Mouse (Mus musculus) left cerebral cortex, adult 2 months (tissue): ENCODE data around the gene Pml. TPM values are rescaled to one million over a fixed set of nuclear protein-coding genes. Genes with fewer than 3 reads are reported as not detected.
"Not testable (repeated sequence)": the region's sequence is repeated elsewhere in the genome, so short reads cannot be mapped to it uniquely, and the experiment has no call there.

Experiments used
- DNase-seq, 2 experiments: peaks; one replicate each; pipeline ENCODE4 v3.0.0; 2021 to 2022; ENCODE audit warnings: low spot score in 2 of 2, mixed read lengths in 1 of 2; ENCODE audit errors: extremely low spot score in 1 of 2
- H3K27ac ChIP-seq: fragments of 200-600 bp; 2 replicates; pipeline ENCODE4 v1.8.1; 2022
- H3K4me3 ChIP-seq: fragments of 200-600 bp; 2 replicates; pipeline ENCODE4 v1.8.1; 2022
- CTCF ChIP-seq: fragments of 200-600 bp; IDR thresholded peaks from 2 replicates; pipeline ENCODE4 v1.8.1; 2022; ENCODE audit warnings: antibody characterized with exemption, mild to moderate bottlenecking, moderate library complexity
- intact Hi-C: fragments of 180-260 bp; cut with DNase I; formaldehyde crosslinking; loops from one replicate; pipeline ENCODE4 v1.15.1; 2025
- total RNA-seq, 2 experiments: library from RNA; stranded (reverse); gene quantifications; 2 replicates each; pipeline ENCODE4 v1.2.3; 2021

Pml gene
- total RNA-seq, 2 experiments from 2014 or later: 14.1 to 19.3 TPM

GRCm38 (mm10) chr9:58270081-58270480 is 20.5 kb upstream of the Pml start:
- intact Hi-C loops: no loop called here
- TF ChIP-seq CTCF: no peak
- no peak for DNase-seq
- no peak overlapping the region for H3K4me3 ChIP-seq
- no peak overlapping the region for H3K27ac ChIP-seq

GRCm38 (mm10) chr9:58268384-58269313 is 19.1 kb upstream of the Pml start:
- Histone ChIP-seq H3K27ac (no peak overlapping the region), H3K4me3 (no peak overlapping the region)
- DNase-seq: peak; percentile 45 to 49
- intact Hi-C loops: loop anchor here (2.0 kb wide), 1 partner anchor 42 kb away; no protein-coding TSS in a partner anchor
- peak; percentile 74 for TF ChIP-seq CTCF

GRCm38 (mm10) chr9:58267046-58267445 is 17.5 kb upstream of the Pml start:
- intact Hi-C loops: no loop called here
- DNase-seq: no peak
- no peak overlapping the region for H3K27ac ChIP-seq
- H3K4me3 ChIP-seq: no peak overlapping the region
- TF ChIP-seq CTCF: no peak

- no peak for TF ChIP-seq CTCF
- DNase-seq: no peak
- intact Hi-C loops: no loop called here
- H3K27ac ChIP-seq: no peak overlapping the region
- no peak overlapping the region for H3K4me3 ChIP-seq
Measured at GRCm38 (mm10) chr9:58266571-58267011, 17.0 kb upstream of the Pml start.

- Histone ChIP-seq H3K27ac (no peak overlapping the region), H3K4me3 (no peak overlapping the region)
- no peak for TF ChIP-seq CTCF
- no peak for DNase-seq
- intact Hi-C loops: no loop called here
Measured at GRCm38 (mm10) chr9:58265368-58265767, 15.8 kb upstream of the Pml start.

- DNase-seq: no peak
- TF ChIP-seq CTCF: no peak
- intact Hi-C loops: no loop called here
- Histone ChIP-seq H3K27ac (peak overlapping the region; percentile 77), H3K4me3 (no peak overlapping the region)
Measured at GRCm38 (mm10) chr9:58262507-58262906, 12.9 kb upstream of the Pml start.

- no peak for TF ChIP-seq CTCF
- no peak overlapping the region for H3K4me3 ChIP-seq
- intact Hi-C loops: no loop called here
- DNase-seq: no peak
- H3K27ac ChIP-seq: no peak overlapping the region
Measured at GRCm38 (mm10) chr9:58255704-58256685, 6.4 kb upstream of the Pml start.

GRCm38 (mm10) chr9:58255105-58255504 is 5.5 kb upstream of the Pml start:
- intact Hi-C loops: no loop called here
- H3K4me3 ChIP-seq: no peak overlapping the region
- DNase-seq: no peak
- TF ChIP-seq CTCF: no peak
- no peak overlapping the region for H3K27ac ChIP-seq

GRCm38 (mm10) chr9:58253805-58254122 is 4.2 kb upstream of the Pml start:
- intact Hi-C loops: not testable (repeated sequence)
- H3K27ac ChIP-seq: peak overlapping the region; percentile 80

GRCm38 (mm10) chr9:58253033-58253804 is 3.6 kb upstream of the Pml start, which contains the start of gene Stoml1:
Gene Stoml1, plus strand, starts transcription at chr9:58253164.
- H3K27ac ChIP-seq: peak within 1 kb of the TSS; percentile 80
- intact Hi-C loops: no loop called here
- peak; percentile 96 for TF ChIP-seq CTCF
- peak within 1 kb of the TSS; percentile 77 for H3K4me3 ChIP-seq
- peak; percentile 90 to 91 for DNase-seq

More at GRCm38 (mm10) chr9:58253805-58254122, 4.2 kb upstream of the Pml start:
- peak overlapping the region; percentile 77 for H3K4me3 ChIP-seq
- not testable (repeated sequence) for DNase-seq

GRCm38 (mm10) chr9:58250730-58251129 is 1.1 kb upstream of the Pml start:
- H3K27ac ChIP-seq, intact Hi-C loops, DNase-seq, H3K4me3 ChIP-seq: not testable (repeated sequence)
